Mouse (Mus musculus) C2C12 (cell line): ENCODE results near the gene Hps4.

Experiments
- CEBPB ChIP-seq: IDR thresholded peaks from one replicate; pipeline ENCODE4 v1.6.1; 2011; ENCODE audit warnings: low read depth, mild to moderate bottlenecking, control low read depth, moderate library complexity
- CTCF ChIP-seq: IDR thresholded peaks from one replicate; pipeline ENCODE4 v1.5.1; 2011; ENCODE audit not compliant: control insufficient read depth, insufficient read depth, insufficient read length
- MAX ChIP-seq: IDR thresholded peaks from one replicate; pipeline ENCODE4 v1.6.1; 2011; ENCODE audit warnings: mild to moderate bottlenecking, control low read depth
- MYOD1 ChIP-seq: IDR thresholded peaks from one replicate; pipeline ENCODE4 v1.6.1; 2011; ENCODE audit warnings: low read depth; ENCODE audit not compliant: control insufficient read depth, insufficient read length
- MYOG ChIP-seq: IDR thresholded peaks from one replicate; pipeline ENCODE4 v1.6.1; 2011; ENCODE audit not compliant: control insufficient read depth, insufficient read length; ENCODE audit errors: extremely low read depth
- USF1 ChIP-seq: IDR thresholded peaks from one replicate; pipeline ENCODE4 v1.6.1; 2011; ENCODE audit warnings: low read depth, mild to moderate bottlenecking, control low read depth, moderate library complexity

DNA sequence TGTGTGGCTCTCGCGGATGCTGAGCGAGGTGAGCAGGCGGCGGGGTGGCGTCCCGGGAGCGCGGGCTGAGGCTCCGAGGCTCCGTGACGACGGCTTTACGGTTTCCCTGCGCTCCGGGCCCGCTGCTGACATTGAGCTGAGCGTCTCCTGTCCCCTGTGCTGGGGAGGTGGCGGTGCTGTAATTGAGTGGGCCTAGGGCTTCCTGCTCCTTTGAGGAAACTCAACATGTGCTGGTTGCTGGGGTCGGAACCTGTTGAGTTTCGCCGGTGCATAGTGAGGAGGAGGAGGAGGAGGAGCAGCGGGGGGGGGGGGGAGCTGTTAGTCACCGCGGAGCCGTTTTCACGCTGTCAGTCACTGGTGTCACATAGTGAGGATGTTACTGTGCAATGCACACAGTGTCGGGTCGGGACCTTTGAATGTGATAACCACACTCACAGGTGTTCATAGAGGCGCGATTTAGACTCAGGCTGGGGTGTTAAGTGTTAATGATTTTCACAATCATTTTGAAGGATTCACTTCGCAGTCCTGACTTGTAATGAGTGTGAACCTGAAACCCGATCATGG lies 16.4 kb upstream of the Hps4 start:
- TF ChIP-seq CTCF (no peak), MAX (no peak), MYOD1 (no peak), CEBPB (no peak), USF1 (no peak), MYOG (no peak)
